Mouse (Mus musculus) liver, postnatal 0 days (tissue): ENCODE results near the gene Bcl10.

Experiments
- CTCF ChIP-seq: sonication (generic); IDR thresholded peaks from 2 replicates; pipeline ENCODE4 v1.5.1; 2016; ENCODE audit warnings: antibody characterized with exemption, low read depth
- EP300 ChIP-seq: IDR thresholded peaks from 2 replicates; pipeline ENCODE4 v1.6.1; 2016; ENCODE audit warnings: antibody characterized with exemption, low read depth, mild to moderate bottlenecking

- peak; percentile 17; the same call in 1 of the 2 replicates for TF ChIP-seq CTCF
- no peak for TF ChIP-seq EP300
Observed at GRCm38 (mm10) chr3:145938405-145939349, 16.1 kb downstream of the Bcl10 start.
